Mouse (Mus musculus) heart, postnatal 0 days (tissue): ENCODE measurements at regions not wholly inside any gene's neighbourhood (a gene's known extent, or its start where the extent isn't known, plus 50 kb on each side); places are given as distances from the start of the nearest gene placed in this dataset.

Experiments
- ATAC-seq: fragments of 200-750 bp; cut with Nextera tagmentation; 2 replicates; pipeline ENCODE4 v1.8.0; 2017; ENCODE audit warnings: low read depth, moderate number of reproducible peaks, moderate library complexity; ENCODE audit not compliant: insufficient read depth
- DNase-seq: peaks from one replicate; pipeline ENCODE4 v3.0.0-alpha.2; 2016; ENCODE audit warnings: low spot score
- H3K27ac ChIP-seq: fragments of 300-500 bp; sonication (generic); 2 replicates; pipeline ENCODE4 v1.5.1; 2014; ENCODE audit warnings: low read depth, mild to moderate bottlenecking
- H3K27me3 ChIP-seq: fragments of 300-500 bp; sonication (generic); 2 replicates; pipeline ENCODE4 v1.6.1; 2014; ENCODE audit warnings: low read length, mixed read lengths; ENCODE audit not compliant: control insufficient read depth, insufficient read depth
- H3K36me3 ChIP-seq: fragments of 300-500 bp; sonication (generic); replicated peaks from 2 replicates; pipeline ENCODE4 v1.6.1; 2014; ENCODE audit warnings: low read length, mixed read lengths; ENCODE audit not compliant: control insufficient read depth, insufficient read depth
- H3K4me1 ChIP-seq: fragments of 300-500 bp; sonication (generic); 2 replicates; pipeline ENCODE4 v1.6.1; 2014; ENCODE audit warnings: antibody characterized with exemption; ENCODE audit not compliant: control insufficient read depth, insufficient read depth
- H3K4me2 ChIP-seq: fragments of 300-500 bp; sonication (generic); 2 replicates; pipeline ENCODE4 v1.6.1; 2014; ENCODE audit warnings: low read depth, mild to moderate bottlenecking, low read length, moderate library complexity
- H3K4me3 ChIP-seq: fragments of 300-500 bp; sonication (generic); 2 replicates; pipeline ENCODE4 v1.5.1; 2014; ENCODE audit warnings: low read depth, low read length
- H3K9ac ChIP-seq: fragments of 300-500 bp; sonication (generic); replicated peaks from 2 replicates; pipeline ENCODE4 v1.6.1; 2014; ENCODE audit warnings: low read depth, low read length, mixed read lengths
- H3K9me3 ChIP-seq: fragments of 300-500 bp; sonication (generic); replicated peaks from 2 replicates; pipeline ENCODE4 v1.6.1; 2016; ENCODE audit warnings: low read length; ENCODE audit not compliant: control insufficient read depth
- CTCF ChIP-seq: IDR thresholded peaks from 2 replicates; pipeline ENCODE4 v1.5.1; 2016; ENCODE audit warnings: antibody characterized with exemption, control low read depth, low read depth
- EP300 ChIP-seq: IDR thresholded peaks from 2 replicates; pipeline ENCODE4 v1.6.1; 2016; ENCODE audit warnings: antibody characterized with exemption, low read depth
- WGBS: fragments of 180-500 bp; shearing (Covaris S2); extraction: QIAGEN DNeasy Blood & Tissue Kit; methylation state at CpG from one replicate; pipeline ENCODE4 v1.1.7; 2014; 5-methylcytosine and 5-hydroxymethylcytosine counted together

- DNase-seq (no peak), ATAC-seq (no peak)
- WGBS = 81% methylated on average over 3 of the region's 3 CpGs
- Histone ChIP-seq H3K9ac (no peak overlapping the region), H3K27ac (no peak overlapping the region), H3K4me2 (no peak overlapping the region), H3K4me3 (no peak overlapping the region), H3K36me3 (no peaks in the 10 kb centered on the region), H3K27me3 (no peaks in the 10 kb centered on the region), H3K4me1 (peaks cover 19% of the 10 kb centered on the region), H3K9me3 (no peaks in the 10 kb centered on the region)
- no peak for TF ChIP-seq EP300
- no peak for TF ChIP-seq CTCF
Measured at GRCm38 (mm10) chr13:102315921-102316692, 377.3 kb upstream of the Cd180 start.

- Histone ChIP-seq H3K9ac (no peak overlapping the region), H3K4me3 (no peak overlapping the region), H3K27ac (peak overlapping the region; percentile 78), H3K4me1 (peaks cover 25% of the 10 kb centered on the region), H3K4me2 (no peak overlapping the region), H3K36me3 (no peaks in the 10 kb centered on the region), H3K9me3 (no peaks in the 10 kb centered on the region), H3K27me3 (no peaks in the 10 kb centered on the region)
- no peak for DNase-seq
- ATAC-seq = no peak
- TF ChIP-seq EP300 (no peak), CTCF (no peak)
- 61% methylated on average over 4 of the region's 4 CpGs for WGBS
Measured at GRCm38 (mm10) chr13:102318891-102319404, 374.4 kb upstream of the Cd180 start.

- 24% methylated on average over 2 of the region's 2 CpGs for WGBS
- ATAC-seq (peak; percentile 55; the same call in 1 of the 2 replicates), DNase-seq (peak; percentile 58)
- Histone ChIP-seq H3K4me2 (no peak overlapping the region), H3K27ac (peak overlapping the region; percentile 78), H3K36me3 (no peaks in the 10 kb centered on the region), H3K9ac (no peak overlapping the region), H3K4me1 (peaks cover 28% of the 10 kb centered on the region), H3K27me3 (no peaks in the 10 kb centered on the region), H3K9me3 (no peaks in the 10 kb centered on the region), H3K4me3 (no peak overlapping the region)
- TF ChIP-seq EP300 = no peak
- TF ChIP-seq CTCF = no peak
Measured at GRCm38 (mm10) chr13:102319453-102319852, 373.9 kb upstream of the Cd180 start.

- peaks cover 35% of the 10 kb centered on the region for H3K4me1 ChIP-seq
- no peaks in the 10 kb centered on the region for H3K9me3 ChIP-seq
- no peak for TF ChIP-seq EP300
- no peak for TF ChIP-seq CTCF
- 91% methylated on average over 3 of the region's 3 CpGs for WGBS
- DNase-seq = no peak
- H3K9ac ChIP-seq = no peak overlapping the region
- H3K4me3 ChIP-seq = no peak overlapping the region
- H3K27ac ChIP-seq = no peak overlapping the region
- no peak for ATAC-seq
- H3K27me3 ChIP-seq = no peaks in the 10 kb centered on the region
- no peak overlapping the region for H3K4me2 ChIP-seq
- no peaks in the 10 kb centered on the region for H3K36me3 ChIP-seq
Measured at GRCm38 (mm10) chr13:102323876-102324275, 369.5 kb upstream of the Cd180 start.

- no peaks in the 10 kb centered on the region for H3K36me3 ChIP-seq
- ATAC-seq = no peak
Measured at GRCm38 (mm10) chr13:102326003-102326402, 367.4 kb upstream of the Cd180 start.

More at GRCm38 (mm10) chr13:102326003-102326402, 367.4 kb upstream of the Cd180 start:
- Histone ChIP-seq H3K4me1 (peaks cover 21% of the 10 kb centered on the region), H3K4me2 (no peak overlapping the region), H3K9ac (no peak overlapping the region), H3K27ac (no peak overlapping the region), H3K4me3 (no peak overlapping the region), H3K27me3 (no peaks in the 10 kb centered on the region), H3K9me3 (no peaks in the 10 kb centered on the region)
- DNase-seq = no peak
- TF ChIP-seq EP300 = no peak
- TF ChIP-seq CTCF = no peak
- 26% methylated on average over 2 of the region's 2 CpGs for WGBS
